In genomic region chr8:111738867-111739266, GRCm38 (mm10) we compare ENCODE assay signal across 14 mouse cellular contexts. TPM values are rescaled to one million over a fixed set of nuclear protein-coding genes. Genes with fewer than 3 reads are reported as not detected.
DNase-seq lines count a peak whose midpoint lies in the region; ATAC-seq and TF ChIP-seq lines count a peak whose summit lies in the region.
"Had no signal": no experiment of that assay in that cellular context is flagged by ENCODE, and none has a peak within 500 bp of the region (broad histone marks: within the 10 kb centered on the region; RNA-seq: fewer than 3 reads in every experiment).

No protein-coding gene starts in this region.

- WGBS in lung, embryonic 14.5 days, result 49% methylated on average over 6 of the region's 6 CpGs
- WGBS in intestine, embryonic 16.5 days, result 65% methylated on average over 6 of the region's 6 CpGs
- 66% methylated on average over 6 of the region's 6 CpGs for WGBS in neural tube, embryonic 13.5 days

- peak overlapping the region; percentile 94 for H3K27ac ChIP-seq in gastrocnemius, adult 2 months
- 0 out of 2 replicates have a peak overlapping the region, but pooled peaks have one; percentile 18 for H3K27ac ChIP-seq in lung, embryonic 14.5 days (ENCODE audit: low read depth)
- H3K27ac ChIP-seq in intestine, embryonic 16.5 days (ENCODE audit: low read length), result no peak overlapping the region
- peak overlapping the region; percentile 61 for H3K27ac ChIP-seq in neural tube, embryonic 13.5 days (replicated peaks)

- H3K27me3 ChIP-seq in lung, embryonic 14.5 days (ENCODE audit: insufficient read depth, low read length), result no peaks in the 10 kb centered on the region
- H3K27me3 ChIP-seq in intestine, embryonic 16.5 days (replicated peaks; ENCODE audit: control insufficient read depth, insufficient read depth, low read length), result no peaks in the 10 kb centered on the region
- H3K27me3 ChIP-seq in neural tube, embryonic 13.5 days, result no peaks in the 10 kb centered on the region

- no peak for DNase-seq in gastrocnemius, adult 2 months
- no peak for DNase-seq in gastrocnemius, postnatal 4 days (ENCODE audit: low spot score in 2 of 2)
- no peak for DNase-seq in lung, embryonic 14.5 days
- no peak for DNase-seq in lung, postnatal 14 days
- no peak for DNase-seq in thymus, postnatal 25 days
- DNase-seq in adrenal gland, postnatal 10 days, result no peak
- DNase-seq: embryo, embryonic 11 days; liver, postnatal 0 days; right cerebral cortex, adult 18-20 months had no signal

- H3K9ac ChIP-seq in lung, embryonic 14.5 days, result no peak overlapping the region; the same call in 1 of the 2 replicates
- 0 out of 2 replicates have a peak overlapping the region, but pooled peaks have one; percentile 31 for H3K9ac ChIP-seq in intestine, embryonic 16.5 days (ENCODE audit: low read depth, low read length)
- H3K9ac ChIP-seq in neural tube, embryonic 13.5 days, result peak overlapping the region; percentile 98
- H3K9ac ChIP-seq: liver, postnatal 0 days had no signal

- H3K4me2 ChIP-seq in lung, embryonic 14.5 days, result no peak overlapping the region
- H3K4me2 ChIP-seq in intestine, embryonic 16.5 days (ENCODE audit: low read depth, low read length), result no peak overlapping the region
- H3K4me2 ChIP-seq in neural tube, embryonic 13.5 days, result peak overlapping the region; percentile 83; the same call in 1 of the 2 replicates

- H3K36me3 ChIP-seq in lung, embryonic 14.5 days (ENCODE audit: insufficient read depth), result 0 out of 2 replicates have a peak, but pooled peaks cover 3% of the 10 kb centered on the region
- H3K36me3 ChIP-seq in intestine, embryonic 16.5 days (ENCODE audit: control insufficient read depth, insufficient read depth, low read length), result no peaks in the 10 kb centered on the region
- H3K36me3 ChIP-seq in neural tube, embryonic 13.5 days, result no peaks in the 10 kb centered on the region

- H3K4me1 ChIP-seq in lung, embryonic 14.5 days (ENCODE audit: insufficient read depth), result peaks cover 60% of the 10 kb centered on the region
- H3K4me1 ChIP-seq in intestine, embryonic 16.5 days (ENCODE audit: control insufficient read depth, insufficient read depth, low read length), result peaks cover 79% of the 10 kb centered on the region
- peaks cover 93% of the 10 kb centered on the region for H3K4me1 ChIP-seq in neural tube, embryonic 13.5 days (replicated peaks)

- no peak for TF ChIP-seq CTCF in gastrocnemius, adult 2 months (IDR thresholded peaks at IDR 0.05)
- no peak for TF ChIP-seq CTCF in lung, embryonic 14.5 days (IDR thresholded peaks at IDR 0.05; ENCODE audit: low read depth)

- no peak for ATAC-seq in lung, embryonic 14.5 days (ENCODE audit: insufficient read depth)
- no peak for ATAC-seq in intestine, embryonic 16.5 days
- ATAC-seq in neural tube, embryonic 13.5 days (ENCODE audit: low read depth), result no peak
- ATAC-seq: liver, postnatal 0 days had no signal

- intact Hi-C loops in gastrocnemius, adult 2 months (cut with DNase I), result no loop called here

- no peak overlapping the region for H3K4me3 ChIP-seq in gastrocnemius, adult 2 months
- H3K4me3 ChIP-seq in lung, embryonic 14.5 days (ENCODE audit: low read depth, low read length), result no peak overlapping the region
- H3K4me3 ChIP-seq in intestine, embryonic 16.5 days (ENCODE audit: low read length), result no peak overlapping the region
- H3K4me3 ChIP-seq in neural tube, embryonic 13.5 days, result no peak overlapping the region
- H3K4me3 ChIP-seq: myocyte had no signal

- no peaks in the 10 kb centered on the region for H3K9me3 ChIP-seq in lung, embryonic 14.5 days (ENCODE audit: low read depth, low read length)
- no peaks in the 10 kb centered on the region for H3K9me3 ChIP-seq in intestine, embryonic 16.5 days (ENCODE audit: control insufficient read depth, low read length)
- H3K9me3 ChIP-seq in neural tube, embryonic 13.5 days, result no peaks in the 10 kb centered on the region

RNA-seq across cellular contexts. Expression of gene Bcar1, which starts 4.7 kb away (rescaled TPM):
- total RNA-seq in gastrocnemius, adult 2 months (2021), result 10 to 100 TPM; 10.8 to 12.6 TPM
- 10 to 100 TPM; 35.1 to 36.5 TPM for total RNA-seq in gastrocnemius, postnatal 4 days (2021)
- 54.5 and 56.3 TPM in 2 replicates for polyA plus RNA-seq in lung, embryonic 14.5 days (2014; fragmentation: Nextera tagmentation; extraction: Ambion mirVana)
- polyA plus RNA-seq in intestine, embryonic 16.5 days (2015; fragmentation: Nextera tagmentation; extraction: Ambion mirVana), result 44.6 and 48.5 TPM in 2 replicates
- 51.0 and 51.6 TPM in 2 replicates for polyA plus RNA-seq in neural tube, embryonic 13.5 days (2015; fragmentation: Nextera tagmentation; extraction: Ambion mirVana)
- 10 to 100 TPM; 53.4 to 62.7 TPM for total RNA-seq in adrenal gland, postnatal 10 days (2021)

RNA-seq across cellular contexts. Expression of gene Ctrb1, which starts 48.1 kb away (rescaled TPM):
- total RNA-seq in gastrocnemius, adult 2 months (2021), result not detected
- total RNA-seq in gastrocnemius, postnatal 4 days (2021), result under 1 TPM in 1 of 2 experiments, not detected in 1; 0.32 TPM
- not detected in 2 replicates for polyA plus RNA-seq in lung, embryonic 14.5 days (2014; fragmentation: Nextera tagmentation; extraction: Ambion mirVana)
- 1,904 and 2,500 TPM in 2 replicates for polyA plus RNA-seq in intestine, embryonic 16.5 days (2015; fragmentation: Nextera tagmentation; extraction: Ambion mirVana)
- polyA plus RNA-seq in neural tube, embryonic 13.5 days (2015; fragmentation: Nextera tagmentation; extraction: Ambion mirVana), result not detected in 2 replicates
- under 1 TPM in 1 of 2 experiments, not detected in 1; 0.42 TPM for total RNA-seq in adrenal gland, postnatal 10 days (2021)
- total RNA-seq: left cerebral cortex, postnatal 10 days had no signal
- polyA plus RNA-seq: stomach, embryonic 14.5 days had no signal
